Comparison of ENCODE assay signal across 19 mouse cellular contexts in genomic region chr13:52807722-52808121, GRCm38 (mm10).
DNase-seq lines count a peak whose midpoint lies in the region; ATAC-seq and TF ChIP-seq lines count a peak whose summit lies in the region.
"Had no signal": no experiment of that assay in that cellular context is flagged by ENCODE, and none has a peak within 500 bp of the region (broad histone marks: within the 10 kb centered on the region; RNA-seq: fewer than 3 reads in every experiment).

No protein-coding gene starts in this region.

- ATAC-seq in forebrain, embryonic 14.5 days, result no peak
- ATAC-seq in hindbrain, postnatal 0 days, result no peak
- ATAC-seq: lung, postnatal 0 days had no signal

- 0 out of 2 replicates have a peak overlapping the region, but pooled peaks have one; percentile 14 for H3K27ac ChIP-seq in embryonic facial prominence, embryonic 10.5 days (replicated peaks)
- no peak overlapping the region for H3K27ac ChIP-seq in forebrain, embryonic 14.5 days (ENCODE audit: low read depth, low read length)
- H3K27ac ChIP-seq in hindbrain, postnatal 0 days, result no peak overlapping the region
- H3K27ac ChIP-seq: heart, adult 2 months; hindbrain, embryonic 10.5 days; liver, embryonic 12.5 days; neural tube, embryonic 13.5 days had no signal

- 93% methylated on average over 11 of the region's 11 CpGs for WGBS in embryonic facial prominence, embryonic 10.5 days
- WGBS in forebrain, embryonic 14.5 days, result 92% methylated on average over 11 of the region's 11 CpGs
- 92% methylated on average over 11 of the region's 11 CpGs for WGBS in hindbrain, postnatal 0 days

- DNase-seq in heart, adult 11 months, result peak; percentile 86
- DNase-seq in heart, adult 9 months (ENCODE audit: low spot score in 2 of 2), result no peak
- peak; percentile 56 for DNase-seq in CD4-positive, CD25-positive, alpha-beta regulatory T cell, adult 2 months (ENCODE audit: low read depth, low spot score)
- no peak for DNase-seq in embryonic facial prominence, embryonic 10.5 days (ENCODE audit: low spot score)
- DNase-seq in naive thymus-derived CD4-positive, alpha-beta T cell, adult 2 months (ENCODE audit: low read depth), result peak; percentile 55
- DNase-seq in adrenal gland, postnatal 4 days (ENCODE audit: low spot score in 2 of 2), result no peak
- DNase-seq in forebrain, embryonic 14.5 days (ENCODE audit: low spot score), result no peak
- no peak for DNase-seq in hindbrain, postnatal 0 days (ENCODE audit: low spot score)
- DNase-seq: adrenal gland, postnatal 10 days; cerebellum, adult 18-20 months; heart, adult 2 months; layer of hippocampus, postnatal 36 days; left cerebral cortex, postnatal 4 days; right cerebral cortex, postnatal 25 days had no signal

- peaks cover 37% of the 10 kb centered on the region for H3K4me1 ChIP-seq in embryonic facial prominence, embryonic 10.5 days
- peaks cover 8% of the 10 kb centered on the region for H3K4me1 ChIP-seq in forebrain, embryonic 14.5 days (ENCODE audit: control insufficient read depth, insufficient read depth, low read length)
- peaks cover 5% of the 10 kb centered on the region; the same call in 1 of the 2 replicates for H3K4me1 ChIP-seq in hindbrain, postnatal 0 days (ENCODE audit: insufficient read depth, low read length)

- no peak overlapping the region for H3K4me3 ChIP-seq in embryonic facial prominence, embryonic 10.5 days
- no peak overlapping the region for H3K4me3 ChIP-seq in forebrain, embryonic 14.5 days (ENCODE audit: low read depth, low read length)
- no peak overlapping the region for H3K4me3 ChIP-seq in hindbrain, postnatal 0 days (ENCODE audit: low read length)
- H3K4me3 ChIP-seq: heart, adult 2 months; hindbrain, embryonic 10.5 days; liver, embryonic 12.5 days; megakaryocyte, embryonic 14.5 days; neural tube, embryonic 13.5 days had no signal

- no peaks in the 10 kb centered on the region for H3K36me3 ChIP-seq in embryonic facial prominence, embryonic 10.5 days (replicated peaks)
- no peaks in the 10 kb centered on the region for H3K36me3 ChIP-seq in forebrain, embryonic 14.5 days (ENCODE audit: control insufficient read depth, insufficient read depth, low read length)
- no peaks in the 10 kb centered on the region for H3K36me3 ChIP-seq in hindbrain, postnatal 0 days (ENCODE audit: insufficient read depth, low read length)
- H3K36me3 ChIP-seq: hindbrain, embryonic 10.5 days; liver, embryonic 12.5 days; neural tube, embryonic 13.5 days had no signal

- no peaks in the 10 kb centered on the region for H3K9me3 ChIP-seq in embryonic facial prominence, embryonic 10.5 days
- H3K9me3 ChIP-seq in forebrain, embryonic 14.5 days (replicated peaks; ENCODE audit: control insufficient read depth, low read length), result no peaks in the 10 kb centered on the region
- no peaks in the 10 kb centered on the region for H3K9me3 ChIP-seq in hindbrain, postnatal 0 days (ENCODE audit: low read length)
- H3K9me3 ChIP-seq: hindbrain, embryonic 10.5 days; liver, embryonic 12.5 days; megakaryocyte, embryonic 14.5 days; neural tube, embryonic 13.5 days had no signal

- no peak for TF ChIP-seq CTCF in hindbrain, postnatal 0 days (IDR thresholded peaks at IDR 0.05; ENCODE audit: low read depth)

- H3K4me2 ChIP-seq in forebrain, embryonic 14.5 days (ENCODE audit: low read length), result no peak overlapping the region
- H3K4me2 ChIP-seq in hindbrain, postnatal 0 days (ENCODE audit: low read depth, low read length), result no peak overlapping the region
- H3K4me2 ChIP-seq: liver, embryonic 12.5 days; neural tube, embryonic 13.5 days had no signal

- H3K9ac ChIP-seq in forebrain, embryonic 14.5 days (ENCODE audit: low read length), result no peak overlapping the region
- H3K9ac ChIP-seq in hindbrain, postnatal 0 days (replicated peaks; ENCODE audit: low read length), result no peak overlapping the region
- H3K9ac ChIP-seq: liver, embryonic 12.5 days; neural tube, embryonic 13.5 days had no signal

- no peaks in the 10 kb centered on the region for H3K27me3 ChIP-seq in embryonic facial prominence, embryonic 10.5 days (replicated peaks; ENCODE audit: low read depth, poor library complexity, severe bottlenecking)
- no peaks in the 10 kb centered on the region for H3K27me3 ChIP-seq in forebrain, embryonic 14.5 days (replicated peaks; ENCODE audit: control insufficient read depth, insufficient read depth, low read length)
- no peaks in the 10 kb centered on the region for H3K27me3 ChIP-seq in hindbrain, postnatal 0 days (ENCODE audit: insufficient read depth, low read length)
- H3K27me3 ChIP-seq: liver, embryonic 12.5 days; neural tube, embryonic 13.5 days had no signal

Comparison
In these comparisons a context has a peak if more than half of its experiments do, and no peak if none do; other contexts are left out.
1. DNase-seq: peak in heart, adult 11 months (single experiment), CD4-positive, CD25-positive, alpha-beta regulatory T cell, adult 2 months (single experiment) and naive thymus-derived CD4-positive, alpha-beta T cell, adult 2 months (single experiment); none in heart, adult 9 months (0 of 2), embryonic facial prominence, embryonic 10.5 days (single experiment), adrenal gland, postnatal 4 days (0 of 2), forebrain, embryonic 14.5 days (single experiment) and hindbrain, postnatal 0 days (single experiment).